Mouse (Mus musculus) kidney, postnatal 0 days (tissue): ENCODE data around the gene Rbbp5. TPM values are rescaled to one million over a fixed set of nuclear protein-coding genes. Genes with fewer than 3 reads are reported as not detected.

ENCODE experiments used
- ATAC-seq: fragments of 200-750 bp; cut with Nextera tagmentation; replicated peaks from 2 replicates; pipeline ENCODE4 v1.8.0; 2017; ENCODE audit warnings: low read depth, moderate number of reproducible peaks, moderate TSS enrichment, moderate library complexity; ENCODE audit not compliant: low FRiP score
- DNase-seq: peaks from one replicate; pipeline ENCODE4 v3.0.0-alpha.2; 2016; ENCODE audit warnings: low spot score
- H3K27ac ChIP-seq: fragments of 300-500 bp; sonication (generic); 2 replicates; pipeline ENCODE4 v1.5.1; 2014; ENCODE audit warnings: mild to moderate bottlenecking
- H3K27me3 ChIP-seq: fragments of 300-500 bp; sonication (generic); 2 replicates; pipeline ENCODE4 v1.6.1; 2014; ENCODE audit warnings: low read length, mixed read lengths; ENCODE audit not compliant: insufficient read depth
- H3K36me3 ChIP-seq: fragments of 300-500 bp; sonication (generic); 2 replicates; pipeline ENCODE4 v1.6.1; 2014; ENCODE audit warnings: low read length, mixed read lengths; ENCODE audit not compliant: insufficient read depth
- H3K4me1 ChIP-seq: fragments of 300-500 bp; sonication (generic); replicated peaks from 2 replicates; pipeline ENCODE4 v1.6.1; 2014; ENCODE audit warnings: antibody characterized with exemption, low read length, mixed read lengths; ENCODE audit not compliant: insufficient read depth
- H3K4me2 ChIP-seq: fragments of 300-500 bp; sonication (generic); 2 replicates; pipeline ENCODE4 v1.6.1; 2014; ENCODE audit warnings: mild to moderate bottlenecking, low read length, moderate library complexity, mixed read lengths
- H3K4me3 ChIP-seq: fragments of 300-500 bp; sonication (generic); replicated peaks from 2 replicates; pipeline ENCODE4 v1.5.1; 2014; ENCODE audit warnings: low read depth, low read length
- H3K9ac ChIP-seq: fragments of 300-500 bp; sonication (generic); 2 replicates; pipeline ENCODE4 v1.6.1; 2014; ENCODE audit warnings: low read depth, low read length
- H3K9me3 ChIP-seq: fragments of 300-500 bp; sonication (generic); replicated peaks from 2 replicates; pipeline ENCODE4 v1.6.1; 2016; ENCODE audit warnings: low read length, inconsistent platforms, mixed read lengths
- CTCF ChIP-seq: IDR thresholded peaks from 2 replicates; pipeline ENCODE4 v1.5.1; 2016; ENCODE audit warnings: antibody characterized with exemption, low read depth, mild to moderate bottlenecking, moderate library complexity
- WGBS: fragments of 180-500 bp; shearing (Covaris S2); extraction: QIAGEN DNeasy Blood & Tissue Kit; methylation state at CpG from one replicate; pipeline ENCODE4 v1.1.7; 2014; 5-methylcytosine and 5-hydroxymethylcytosine counted together
- polyA plus RNA-seq: library from polyadenylated mRNA; unstranded; fragments of >200 nt; fragmentation: Nextera tagmentation; extraction: Ambion mirVana; gene quantifications from 2 replicates; pipeline ENCODE4 v1.2.1, GENCODE M21; 2015

The Rbbp5 gene
- polyA plus RNA-seq, 1 experiment from 2014 or later = 29.7 TPM

DNA sequence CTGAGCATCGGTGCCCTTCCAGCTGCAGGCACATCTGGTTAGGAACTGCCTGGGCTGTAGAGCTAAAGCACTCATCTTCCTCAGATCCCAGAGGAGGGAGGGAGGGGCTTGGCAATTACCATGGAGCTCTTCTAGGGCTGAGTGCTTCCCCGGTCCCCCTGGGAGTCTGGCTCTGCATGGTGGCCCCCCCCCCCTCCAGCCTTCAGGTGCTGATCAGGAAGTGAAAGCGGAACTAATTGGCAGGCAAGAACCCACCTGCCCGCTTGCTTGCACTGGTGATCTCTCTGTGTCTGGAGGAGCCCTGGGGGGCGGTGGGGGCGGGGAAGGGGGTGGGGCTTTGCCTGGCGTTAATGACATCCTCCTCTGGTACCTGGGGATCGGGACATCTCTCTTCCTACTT lies 56.7 kb downstream of the Rbbp5 start:
- WGBS = 8% methylated on average over 6 of the region's 8 CpGs
- H3K36me3 ChIP-seq = no peaks in the 10 kb centered on the region
- no peak overlapping the region for H3K27ac ChIP-seq
- H3K9me3 ChIP-seq = no peaks in the 10 kb centered on the region
- H3K4me2 ChIP-seq = peak overlapping the region; percentile 11; the same call in 1 of the 2 replicates
- H3K27me3 ChIP-seq = no peaks in the 10 kb centered on the region
- no peak for TF ChIP-seq CTCF
- H3K4me1 ChIP-seq = peaks cover 7% of the 10 kb centered on the region; the same call in 1 of the 2 replicates
- DNase-seq (no peak), ATAC-seq (no peak)
- H3K9ac ChIP-seq = no peak overlapping the region
- H3K4me3 ChIP-seq = no peak overlapping the region

DNA sequence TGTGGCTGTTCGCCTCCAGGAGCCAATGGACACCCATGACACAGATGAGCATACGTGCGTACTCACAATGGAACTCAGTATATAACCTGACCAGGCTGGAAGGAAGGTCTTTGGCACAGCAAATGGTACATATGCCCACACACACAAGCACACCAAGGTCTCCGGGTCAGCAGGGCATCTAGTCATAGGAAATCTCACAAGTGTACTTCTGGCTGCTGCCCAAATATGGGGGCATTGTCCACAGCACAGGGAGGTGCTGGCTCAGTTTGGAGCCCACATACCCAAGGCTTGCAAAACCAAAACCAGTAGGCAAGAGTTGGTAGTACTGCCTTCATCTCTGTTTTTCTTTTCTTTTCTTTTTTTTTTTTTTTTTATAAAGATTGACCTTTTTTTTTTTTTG lies 58.4 kb downstream of the Rbbp5 start:
- no peak overlapping the region for H3K4me3 ChIP-seq
- no peak overlapping the region for H3K27ac ChIP-seq
- no peak for DNase-seq
- 92% methylated on average over 4 of the region's 4 CpGs for WGBS
- no peak for TF ChIP-seq CTCF
- no peak overlapping the region for H3K4me2 ChIP-seq
- H3K9me3 ChIP-seq = no peaks in the 10 kb centered on the region
- no peak for ATAC-seq
- peaks cover 6% of the 10 kb centered on the region; the same call in 1 of the 2 replicates for H3K4me1 ChIP-seq
- no peak overlapping the region for H3K9ac ChIP-seq
- H3K27me3 ChIP-seq = no peaks in the 10 kb centered on the region
- H3K36me3 ChIP-seq = no peaks in the 10 kb centered on the region

DNA sequence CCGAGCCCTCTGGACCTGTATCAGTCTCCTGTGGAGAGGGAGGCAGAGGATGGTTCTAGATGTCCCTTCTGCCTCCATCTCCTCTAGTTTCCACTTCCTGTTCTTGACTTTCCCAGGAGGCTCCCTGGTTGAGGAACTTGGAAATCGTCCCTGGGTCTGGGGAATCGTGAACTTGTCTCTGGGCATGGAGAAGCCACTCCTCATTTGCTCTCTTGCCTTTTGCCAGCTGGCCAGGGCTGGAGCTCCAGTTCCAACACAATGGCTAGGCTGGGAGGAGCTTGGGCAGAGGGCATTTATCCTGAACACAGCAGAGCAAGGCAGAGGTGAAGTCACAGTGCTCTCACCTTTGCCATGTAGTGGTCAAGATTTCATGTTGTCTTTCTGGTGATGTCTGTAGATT lies 59.3 kb downstream of the Rbbp5 start:
- no peak for ATAC-seq
- Histone ChIP-seq H3K27me3 (no peaks in the 10 kb centered on the region), H3K27ac (no peak overlapping the region), H3K4me2 (no peak overlapping the region), H3K9ac (no peak overlapping the region), H3K9me3 (no peaks in the 10 kb centered on the region), H3K4me1 (no peaks in the 10 kb centered on the region), H3K4me3 (no peak overlapping the region), H3K36me3 (no peaks in the 10 kb centered on the region)
- no peak for DNase-seq
- 71% methylated on average over 3 of the region's 3 CpGs for WGBS
- TF ChIP-seq CTCF = no peak

DNA sequence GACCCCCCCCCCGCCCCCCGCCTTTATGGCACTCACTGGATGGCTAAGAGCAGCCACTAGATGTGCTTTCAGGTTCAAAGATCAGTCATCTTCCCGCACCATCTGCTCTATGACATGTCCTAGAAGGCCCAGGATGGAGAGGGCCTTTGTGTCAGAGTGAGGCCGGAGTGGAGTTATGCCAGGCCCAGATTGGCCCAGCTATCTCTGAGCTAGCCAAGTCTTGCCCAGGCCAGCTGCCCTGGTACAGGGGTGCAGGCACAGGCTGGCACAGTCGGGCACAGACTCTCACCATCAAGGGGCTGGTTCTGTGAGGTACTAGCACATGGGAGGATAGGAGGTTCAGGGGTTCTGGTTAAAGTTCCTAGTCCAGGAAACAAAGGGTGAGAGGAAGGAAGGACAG lies 60.6 kb downstream of the Rbbp5 start:
- no peak overlapping the region for H3K4me2 ChIP-seq
- no peaks in the 10 kb centered on the region for H3K36me3 ChIP-seq
- no peak overlapping the region for H3K4me3 ChIP-seq
- H3K9me3 ChIP-seq = no peaks in the 10 kb centered on the region
- DNase-seq (no peak), ATAC-seq (no peak)
- H3K27ac ChIP-seq = no peak overlapping the region
- H3K9ac ChIP-seq = no peak overlapping the region
- peaks cover 11% of the 10 kb centered on the region for H3K27me3 ChIP-seq
- peaks cover 5% of the 10 kb centered on the region; the same call in 1 of the 2 replicates for H3K4me1 ChIP-seq
- WGBS = 85% methylated on average over 5 of the region's 5 CpGs
- no peak for TF ChIP-seq CTCF

DNA sequence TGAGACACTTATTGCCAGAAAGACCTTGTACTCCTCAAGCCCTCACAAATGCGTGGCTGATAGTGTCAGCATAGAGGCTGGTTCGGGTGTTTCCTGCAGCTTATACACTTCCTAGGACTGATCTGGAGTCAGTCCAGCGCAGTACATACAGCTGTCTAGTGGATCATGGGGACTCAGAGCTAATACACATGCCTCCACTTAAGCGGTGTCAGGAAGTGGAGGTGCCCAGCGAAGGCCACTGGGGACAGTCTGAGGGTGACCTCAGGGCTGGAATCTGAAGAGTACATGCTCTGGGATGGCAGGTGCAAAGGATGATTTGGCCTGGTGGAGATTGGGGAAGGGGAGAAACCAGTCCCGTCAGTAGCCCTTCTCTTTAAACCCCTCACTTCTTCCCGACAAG lies 63.5 kb downstream of the Rbbp5 start:
- no peak for DNase-seq
- Histone ChIP-seq H3K4me2 (no peak overlapping the region), H3K27me3 (peaks cover 26% of the 10 kb centered on the region), H3K4me3 (no peak overlapping the region), H3K9ac (no peak overlapping the region), H3K36me3 (no peaks in the 10 kb centered on the region), H3K27ac (no peak overlapping the region), H3K4me1 (peaks cover 7% of the 10 kb centered on the region; the same call in 1 of the 2 replicates), H3K9me3 (no peaks in the 10 kb centered on the region)
- WGBS = 47% methylated on average over 7 of the region's 7 CpGs
- no peak; the same call in 1 of the 2 replicates for ATAC-seq
- no peak for TF ChIP-seq CTCF

DNA sequence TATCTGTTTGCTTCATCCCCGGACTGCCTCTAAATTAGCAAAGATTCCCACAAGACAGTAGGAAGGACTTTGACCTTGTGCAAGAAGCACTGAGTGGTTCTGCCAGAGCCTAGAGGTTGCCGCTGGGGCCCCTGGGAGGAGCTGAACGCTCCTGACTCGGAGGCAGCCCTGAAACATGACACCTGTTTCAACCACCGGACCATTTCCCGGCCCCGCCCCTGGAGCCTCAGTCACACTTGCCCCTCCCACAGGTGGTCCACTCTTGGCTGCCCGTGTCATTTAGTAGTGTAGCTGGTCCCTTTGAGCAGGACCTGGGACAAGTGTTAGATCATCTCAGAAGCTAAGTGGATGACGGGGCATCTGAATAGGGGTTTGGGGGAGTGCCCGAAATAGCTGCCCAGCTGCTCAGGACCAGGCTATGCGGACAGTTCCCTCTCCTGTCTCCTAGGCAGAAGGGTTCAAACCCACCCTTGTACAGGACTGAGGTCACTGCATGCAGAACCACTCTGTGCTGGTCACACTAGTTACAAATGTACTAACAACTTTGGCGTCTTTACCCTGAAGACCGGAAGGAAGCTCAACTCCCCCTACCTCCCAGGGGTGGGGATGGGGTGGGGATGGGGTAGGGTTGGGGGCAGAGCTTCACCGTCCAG lies 64.1 kb downstream of the Rbbp5 start:
- peaks cover 26% of the 10 kb centered on the region for H3K27me3 ChIP-seq
- no peak overlapping the region for H3K27ac ChIP-seq
- H3K9me3 ChIP-seq = no peaks in the 10 kb centered on the region
- ATAC-seq (peak; percentile 83), DNase-seq (peak; percentile 75)
- TF ChIP-seq CTCF = no peak
- 3% methylated on average over 14 of the region's 14 CpGs for WGBS
- no peak overlapping the region for H3K4me3 ChIP-seq
- no peak overlapping the region for H3K9ac ChIP-seq
- peaks cover 7% of the 10 kb centered on the region; the same call in 1 of the 2 replicates for H3K4me1 ChIP-seq
- no peaks in the 10 kb centered on the region for H3K36me3 ChIP-seq
- H3K4me2 ChIP-seq = no peak overlapping the region
